Mouse (Mus musculus) kidney, embryonic 16.5 days (tissue): ENCODE results near the gene Klhl32. TPM values are rescaled to one million over a fixed set of nuclear protein-coding genes. Genes with fewer than 3 reads are reported as not detected.

Experiments used
- ATAC-seq: fragments of 200-750 bp; cut with Nextera tagmentation; 2 replicates; pipeline ENCODE4 v1.8.0; 2017; ENCODE audit warnings: moderate TSS enrichment; ENCODE audit not compliant: low FRiP score, low TSS enrichment
- H3K27ac ChIP-seq: fragments of 300-500 bp; sonication (generic); 2 replicates; pipeline ENCODE4 v1.5.1; 2014; ENCODE audit warnings: low read length
- H3K27me3 ChIP-seq: fragments of 300-500 bp; sonication (generic); 2 replicates; pipeline ENCODE4 v1.6.1; 2014; ENCODE audit warnings: low read length, control low read depth, mixed read lengths; ENCODE audit not compliant: insufficient read depth
- H3K36me3 ChIP-seq: fragments of 300-500 bp; sonication (generic); 2 replicates; pipeline ENCODE4 v1.6.1; 2014; ENCODE audit warnings: low read length, control low read depth, mixed read lengths; ENCODE audit not compliant: insufficient read depth
- H3K4me1 ChIP-seq: fragments of 300-500 bp; sonication (generic); 2 replicates; pipeline ENCODE4 v1.6.1; 2014; ENCODE audit warnings: low read length, control low read depth, mixed read lengths; ENCODE audit not compliant: insufficient read depth
- H3K4me2 ChIP-seq: fragments of 300-500 bp; sonication (generic); replicated peaks from 2 replicates; pipeline ENCODE4 v1.6.1; 2014; ENCODE audit warnings: low read depth, low read length
- H3K4me3 ChIP-seq: fragments of 300-500 bp; sonication (generic); 2 replicates; pipeline ENCODE4 v1.5.1; 2014; ENCODE audit warnings: mild to moderate bottlenecking, low read length
- H3K9ac ChIP-seq: fragments of 300-500 bp; sonication (generic); replicated peaks from 2 replicates; pipeline ENCODE4 v1.6.1; 2014; ENCODE audit warnings: low read length
- H3K9me3 ChIP-seq: fragments of 300-500 bp; sonication (generic); 2 replicates; pipeline ENCODE4 v1.6.1; 2016; ENCODE audit warnings: low read length, control low read depth
- WGBS: fragments of 180-500 bp; shearing (Covaris S2); extraction: QIAGEN DNeasy Blood & Tissue Kit; methylation state at CpG from one replicate; pipeline ENCODE4 v1.1.7; 2014; 5-methylcytosine and 5-hydroxymethylcytosine counted together
- polyA plus RNA-seq: library from polyadenylated mRNA; unstranded; fragments of >200 nt; fragmentation: Nextera tagmentation; extraction: Ambion mirVana; gene quantifications from 2 replicates; pipeline ENCODE4 v1.2.1, GENCODE M21; 2015

The Klhl32 gene
- polyA plus RNA-seq, 1 experiment from 2014 or later: 4.5 TPM

- H3K4me3 ChIP-seq: no peak overlapping the region
- WGBS: 29% methylated on average over 1 of the region's 1 CpGs
- H3K36me3 ChIP-seq: no peaks in the 10 kb centered on the region
- H3K4me1 ChIP-seq: no peaks in the 10 kb centered on the region
- ATAC-seq: no peak
- H3K27ac ChIP-seq: no peak overlapping the region
- no peaks in the 10 kb centered on the region for H3K9me3 ChIP-seq
- no peaks in the 10 kb centered on the region for H3K27me3 ChIP-seq
- no peak overlapping the region for H3K9ac ChIP-seq
- H3K4me2 ChIP-seq: no peak overlapping the region
These were observed 268.6 kb downstream of the Klhl32 start for GRCm38 (mm10) chr4:24582295-24582694.

GRCm38 (mm10) chr4:24577594-24577993 is 273.3 kb downstream of the Klhl32 start:
- Histone ChIP-seq H3K4me3 (no peak overlapping the region), H3K36me3 (peaks cover 9% of the 10 kb centered on the region), H3K27me3 (no peaks in the 10 kb centered on the region), H3K4me1 (no peaks in the 10 kb centered on the region), H3K4me2 (no peak overlapping the region), H3K27ac (no peak overlapping the region), H3K9ac (no peak overlapping the region), H3K9me3 (0 out of 2 replicates have a peak, but pooled peaks cover 5% of the 10 kb centered on the region)
- no peak for ATAC-seq
- WGBS: 98% methylated on average over 5 of the region's 5 CpGs

- Histone ChIP-seq H3K9ac (no peak overlapping the region), H3K9me3 (0 out of 2 replicates have a peak, but pooled peaks cover 5% of the 10 kb centered on the region), H3K4me2 (no peak overlapping the region), H3K27ac (no peak overlapping the region), H3K4me1 (no peaks in the 10 kb centered on the region), H3K27me3 (no peaks in the 10 kb centered on the region), H3K4me3 (no peak overlapping the region), H3K36me3 (peaks cover 9% of the 10 kb centered on the region)
- WGBS: 21% methylated on average over 6 of the region's 6 CpGs
- no peak; the same call in 1 of the 2 replicates for ATAC-seq
These were observed 276.6 kb downstream of the Klhl32 start for GRCm38 (mm10) chr4:24574276-24574675.

- H3K9ac ChIP-seq: no peak overlapping the region
- WGBS: 82% methylated on average over 7 of the region's 7 CpGs
These were observed 281.9 kb downstream of the Klhl32 start for GRCm38 (mm10) chr4:24568989-24569556.

GRCm38 (mm10) chr4:24568026-24568425 is 282.9 kb downstream of the Klhl32 start:
- WGBS: 64% methylated on average over 6 of the region's 6 CpGs
- Histone ChIP-seq H3K36me3 (no peaks in the 10 kb centered on the region), H3K4me2 (no peak overlapping the region), H3K9ac (no peak overlapping the region), H3K9me3 (no peaks in the 10 kb centered on the region), H3K4me3 (no peak overlapping the region), H3K4me1 (no peaks in the 10 kb centered on the region), H3K27me3 (no peaks in the 10 kb centered on the region), H3K27ac (no peak overlapping the region)
- no peak for ATAC-seq

More at GRCm38 (mm10) chr4:24568989-24569556, 281.9 kb downstream of the Klhl32 start:
- H3K9me3 ChIP-seq: no peaks in the 10 kb centered on the region
- no peak for ATAC-seq
- no peak overlapping the region for H3K4me2 ChIP-seq
- no peak overlapping the region for H3K4me3 ChIP-seq
- no peaks in the 10 kb centered on the region for H3K36me3 ChIP-seq
- no peaks in the 10 kb centered on the region for H3K4me1 ChIP-seq
- H3K27me3 ChIP-seq: no peaks in the 10 kb centered on the region
- H3K27ac ChIP-seq: no peak overlapping the region

Other genes starting within 250 kb of the Klhl32 start
- 46.4 and 53.5 TPM in 2 replicates for gene Ndufaf4, start 47.0 kb upstream of the Klhl32 start, polyA plus RNA-seq
- gene Gpr63, start 115.3 kb upstream of the Klhl32 start, polyA plus RNA-seq: 0.61 and 0.71 TPM in 2 replicates